Mouse (Mus musculus) CH12.LX (cell line): ENCODE measurements around the gene Actl10. TPM values are rescaled to one million over a fixed set of nuclear protein-coding genes. Genes with fewer than 3 reads are reported as not detected.

ENCODE experiments used
- DNase-seq: peaks from one replicate; pipeline ENCODE4 v3.0.0-alpha.2; 2013; ENCODE audit errors: extremely low read depth
- H3K27ac ChIP-seq: 2 replicates; pipeline ENCODE4 v1.5.1; 2012; ENCODE audit warnings: low read depth, mild to moderate bottlenecking, control low read depth, moderate library complexity; ENCODE audit not compliant: insufficient read depth
- H3K27me3 ChIP-seq: replicated peaks from 2 replicates; pipeline ENCODE3; 2012; ENCODE audit warnings: inconsistent platforms
- H3K36me3 ChIP-seq, 2 experiments: replicated peaks in 1 of 2; 2 replicates each; pipeline versions ENCODE3 to v1.6.1; 2012; ENCODE audit warnings: inconsistent platforms in 1 of 2, low read length in 1 of 2, mild to moderate bottlenecking in 1 of 2, mixed read lengths in 1 of 2, moderate library complexity in 1 of 2; ENCODE audit not compliant: control insufficient read depth in 1 of 2, insufficient read depth in 1 of 2
- H3K4me1 ChIP-seq, 2 experiments: 2 replicates each; pipeline ENCODE4 v1.6.1; 2012; ENCODE audit warnings: inconsistent platforms in 1 of 2, moderate library complexity in 1 of 2; ENCODE audit not compliant: insufficient read depth in 2 of 2, control insufficient read depth in 1 of 2
- H3K4me2 ChIP-seq: 2 replicates; pipeline ENCODE4 v1.6.1; 2012; ENCODE audit warnings: low read depth, mild to moderate bottlenecking, control low read depth; ENCODE audit not compliant: poor library complexity, insufficient read depth, severe bottlenecking
- H3K4me3 ChIP-seq, 3 experiments: fragments of 150-350 bp in 1 of 3; sonication (generic) in 1 of 3; replicated peaks in 1 of 3; 2 replicates each; pipeline versions ENCODE3 to v1.5.1; 2011 to 2012; ENCODE audit warnings: low read depth in 2 of 3, low read length in 2 of 3, mild to moderate bottlenecking in 2 of 3, moderate library complexity in 2 of 3, control low read depth in 1 of 3, improper control_type of control experiment in 1 of 3, inconsistent platforms in 1 of 3, mixed read lengths in 1 of 3; ENCODE audit not compliant: poor library complexity in 1 of 3
- H3K79me2 ChIP-seq: replicated peaks from 2 replicates; pipeline ENCODE4 v1.6.1; 2012; ENCODE audit warnings: mild to moderate bottlenecking, moderate library complexity; ENCODE audit not compliant: control insufficient read depth, poor library complexity, insufficient read depth, severe bottlenecking; ENCODE audit errors: extremely low read depth
- H3K9ac ChIP-seq: 2 replicates; pipeline ENCODE4 v1.6.1; 2012; ENCODE audit warnings: low read depth, mild to moderate bottlenecking, control low read depth, moderate library complexity; ENCODE audit not compliant: insufficient read depth
- H3K9me3 ChIP-seq: replicated peaks from 2 replicates; pipeline ENCODE3; 2012; ENCODE audit warnings: low read length, inconsistent platforms, mixed read lengths
- BHLHE40 ChIP-seq: IDR thresholded peaks from 2 replicates; pipeline ENCODE4 v1.6.1; 2011; ENCODE audit warnings: mild to moderate bottlenecking, low read depth, low read length, improper control_type of control experiment
- CHD1 ChIP-seq: IDR thresholded peaks from 2 replicates; pipeline ENCODE4 v1.6.1; 2012; ENCODE audit warnings: low read depth, low read length, improper control_type of control experiment, inconsistent platforms
- ELF1 ChIP-seq: IDR thresholded peaks from 2 replicates; pipeline ENCODE4 v1.6.1; 2014; ENCODE audit warnings: low read depth, mild to moderate bottlenecking, inconsistent platforms, low read length, improper control_type of control experiment
- GABPA ChIP-seq: IDR thresholded peaks from 2 replicates; pipeline ENCODE4 v1.6.1; 2012; ENCODE audit warnings: low read depth, low read length, improper control_type of control experiment, inconsistent platforms; ENCODE audit not compliant: insufficient replicate concordance
- HCFC1 ChIP-seq: IDR thresholded peaks from 2 replicates; pipeline ENCODE4 v1.6.1; 2012; ENCODE audit warnings: low read depth, mild to moderate bottlenecking, inconsistent platforms, low read length, improper control_type of control experiment
- JUN ChIP-seq: IDR thresholded peaks from 2 replicates; pipeline ENCODE4 v1.6.1; 2011; ENCODE audit warnings: low read depth, mild to moderate bottlenecking, low read length, improper control_type of control experiment, moderate library complexity; ENCODE audit not compliant: insufficient read depth
- MAZ ChIP-seq: IDR thresholded peaks from 2 replicates; pipeline ENCODE4 v1.6.1; 2012; ENCODE audit warnings: low read depth, mild to moderate bottlenecking, inconsistent platforms, low read length, improper control_type of control experiment, moderate library complexity
- MEF2A ChIP-seq: IDR thresholded peaks from 2 replicates; pipeline ENCODE4 v1.6.1; 2014; ENCODE audit warnings: low read depth, mild to moderate bottlenecking, inconsistent platforms, low read length, improper control_type of control experiment, borderline replicate concordance
- MYC ChIP-seq: IDR thresholded peaks from 2 replicates; pipeline ENCODE4 v1.6.1; 2011; ENCODE audit warnings: low read depth, mild to moderate bottlenecking, improper control_type of control experiment, low read length
- POLR2A ChIP-seq: IDR thresholded peaks from 2 replicates; pipeline ENCODE4 v1.6.1; 2011; ENCODE audit warnings: low read depth, mild to moderate bottlenecking, improper control_type of control experiment, low read length
- POLR2AphosphoS2 ChIP-seq: IDR thresholded peaks from 2 replicates; pipeline ENCODE4 v1.6.1; 2011; ENCODE audit warnings: low read depth, low read length, improper control_type of control experiment
- RCOR1 ChIP-seq: conservative IDR thresholded peaks from 2 replicates; pipeline ENCODE4 v1.6.1; 2012; ENCODE audit warnings: low read depth, mild to moderate bottlenecking, inconsistent platforms, low read length, improper control_type of control experiment
- TCF12 ChIP-seq: IDR thresholded peaks from 2 replicates; pipeline ENCODE4 v1.6.1; 2014; ENCODE audit warnings: low read depth, mild to moderate bottlenecking, inconsistent platforms, low read length, improper control_type of control experiment
- ZC3H11A ChIP-seq: IDR thresholded peaks from 2 replicates; pipeline ENCODE4 v1.6.1; 2012; ENCODE audit warnings: low read depth, mild to moderate bottlenecking, inconsistent platforms, low read length, improper control_type of control experiment
- ZKSCAN1 ChIP-seq: IDR thresholded peaks from 2 replicates; pipeline ENCODE4 v1.6.1; 2012; ENCODE audit warnings: low read depth, inconsistent platforms, low read length, improper control_type of control experiment, borderline replicate concordance
- ZMIZ1 ChIP-seq: IDR thresholded peaks from 2 replicates; pipeline ENCODE4 v1.6.1; 2012; ENCODE audit warnings: low read depth, mild to moderate bottlenecking, inconsistent platforms, low read length, improper control_type of control experiment
- ZNF384 ChIP-seq: IDR thresholded peaks from 2 replicates; pipeline ENCODE4 v1.6.1; 2012; ENCODE audit warnings: low read depth, low read length, improper control_type of control experiment, inconsistent platforms
- dilution Hi-C: fragments of 300-500 bp; cut with MboI; formaldehyde crosslinking; loops from 2 replicates; pipeline ENCODE4 v1.14.3; 2020; ENCODE audit warnings: low sequenced_read_pairs; ENCODE audit not compliant: extremely low pct_unique_long_range_greater_than_20kb, extremely low pct_ligation_motif_present
- in situ Hi-C: fragments of 300-500 bp; cut with MboI; formaldehyde crosslinking; loops from 3 replicates; pipeline ENCODE4 v1.14.3; 2019; ENCODE audit warnings: low sequenced_read_pairs, low pct_ligation_motif_present, low pct_unique_long_range_greater_than_20kb, mixed read lengths
- polyA plus RNA-seq: library from polyadenylated mRNA; unstranded; fragments of >175 nt; gene quantifications from 2 replicates; pipeline ENCODE4 v1.2.1, GENCODE M21; 2012; ENCODE audit warnings: low read depth; ENCODE audit not compliant: insufficient read length
- total RNA-seq, 2 experiments: library from RNA; depleted of rRNA; stranded (reverse); fragments of 300-350 nt in 1 of 2; fragments of >200 nt in 1 of 2; gene quantifications; 2 replicates each; pipeline ENCODE4 v1.2.3; 2012 to 2014

The Actl10 gene
- 0.17 and 0.25 TPM in 2 replicates for total RNA-seq (2012; rRNA removed)
- not detected in 2 replicates for total RNA-seq (2014; rRNA removed)
- 0.20 and 0.44 TPM in 2 replicates for polyA plus RNA-seq

DNA sequence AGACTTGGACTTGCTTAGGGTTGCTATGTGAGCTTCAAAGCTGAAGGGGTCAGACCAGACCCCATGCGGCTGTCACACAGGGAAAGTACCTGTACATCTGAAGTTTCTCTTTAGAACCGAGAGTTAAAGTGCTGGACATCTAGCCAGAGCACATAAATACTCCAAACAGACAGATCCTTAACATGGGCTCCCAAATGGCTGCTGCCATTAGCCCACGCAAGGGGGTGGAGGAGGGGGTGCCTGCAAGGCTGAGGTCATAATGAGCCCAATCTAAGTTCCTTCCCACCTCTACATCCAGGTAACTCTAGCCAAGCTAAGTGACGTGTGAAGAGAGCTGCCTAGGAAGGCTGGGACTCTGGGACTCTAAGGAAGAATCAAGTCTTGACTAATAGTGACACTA, at the start of gene Actl10:
TSS of gene Actl10 (plus strand) at position 301 of the 400 bp plus-strand sequence.
- no peak for DNase-seq
- no peaks in the 10 kb centered on the region for H3K27me3 ChIP-seq
- peaks cover 15 to 73% of the 10 kb centered on the region in 2 experiments for H3K36me3 ChIP-seq
- H3K27ac ChIP-seq = no peak within 1 kb of the TSS
- peaks cover 9 to 13% of the 10 kb centered on the region in 2 experiments for H3K4me1 ChIP-seq
- no peak within 1 kb of the TSS for H3K4me3 ChIP-seq
- no peaks in the 10 kb centered on the region for H3K9me3 ChIP-seq
- in situ Hi-C loops = no loop called here
- H3K79me2 ChIP-seq = no peaks in the 10 kb centered on the region
- H3K4me2 ChIP-seq = no peak within 1 kb of the TSS
- H3K9ac ChIP-seq = no peak within 1 kb of the TSS
- dilution Hi-C loops = no loop called here
- TF ChIP-seq ZKSCAN1 (no peak), ZC3H11A (no peak), MYC (no peak), ZMIZ1 (no peak)
- TF ChIP-seq, all 38 proteins: peak for 0

- Histone ChIP-seq H3K27ac (no peak overlapping the region), H3K79me2 (no peaks in the 10 kb centered on the region; the same call in 1 of the 2 replicates), H3K4me2 (no peak overlapping the region), H3K9ac (no peak overlapping the region), H3K4me1 (peaks cover 4 to 13% of the 10 kb centered on the region in 2 experiments), H3K27me3 (no peaks in the 10 kb centered on the region), H3K9me3 (no peaks in the 10 kb centered on the region), H3K4me3 (no peak overlapping the region), H3K36me3 (peaks cover 26 to 61% of the 10 kb centered on the region in 2 experiments)
- TF ChIP-seq HCFC1 = no peak
- TF ChIP-seq ZNF384 = no peak
- TF ChIP-seq POLR2AphosphoS2 = no peak
- TF ChIP-seq POLR2A = no peak
- no peak for TF ChIP-seq RCOR1
- TF ChIP-seq JUN = no peak
- no peak for TF ChIP-seq MAZ
- TF ChIP-seq ZC3H11A = no peak
- TF ChIP-seq GABPA = no peak
- TF ChIP-seq ELF1 = no peak
- TF ChIP-seq TCF12 = no peak
- no peak for TF ChIP-seq ZMIZ1
- no peak for TF ChIP-seq MEF2A
- TF ChIP-seq BHLHE40 = no peak
- TF ChIP-seq CHD1 = no peak
- in situ Hi-C loops (no loop called here), dilution Hi-C loops (no loop called here)
- no peak for DNase-seq
Observed at GRCm38 (mm10) chr2:154507076-154507475, 44.5 kb upstream of the Actl10 start.
